Mouse (Mus musculus) left cerebral cortex, adult 2 months (tissue): Measurements from ENCODE around the gene Ankdd1b. TPM values are rescaled to one million over a fixed set of nuclear protein-coding genes. Genes with fewer than 3 reads are reported as not detected.

ENCODE experiments used
- DNase-seq, 2 experiments: peaks; one replicate each; pipeline ENCODE4 v3.0.0; 2021 to 2022; ENCODE audit warnings: low spot score in 2 of 2, mixed read lengths in 1 of 2; ENCODE audit errors: extremely low spot score in 1 of 2
- H3K27ac ChIP-seq: fragments of 200-600 bp; 2 replicates; pipeline ENCODE4 v1.8.1; 2022
- H3K4me3 ChIP-seq: fragments of 200-600 bp; 2 replicates; pipeline ENCODE4 v1.8.1; 2022
- CTCF ChIP-seq: fragments of 200-600 bp; IDR thresholded peaks from 2 replicates; pipeline ENCODE4 v1.8.1; 2022; ENCODE audit warnings: antibody characterized with exemption, mild to moderate bottlenecking, moderate library complexity
- intact Hi-C: fragments of 180-260 bp; cut with DNase I; formaldehyde crosslinking; loops from one replicate; pipeline ENCODE4 v1.15.1; 2025
- total RNA-seq, 2 experiments: library from RNA; stranded (reverse); gene quantifications; 2 replicates each; pipeline ENCODE4 v1.2.3; 2021

Gene Ankdd1b
- total RNA-seq, 2 experiments from 2014 or later, result 0.14 to 0.23 TPM

DNA sequence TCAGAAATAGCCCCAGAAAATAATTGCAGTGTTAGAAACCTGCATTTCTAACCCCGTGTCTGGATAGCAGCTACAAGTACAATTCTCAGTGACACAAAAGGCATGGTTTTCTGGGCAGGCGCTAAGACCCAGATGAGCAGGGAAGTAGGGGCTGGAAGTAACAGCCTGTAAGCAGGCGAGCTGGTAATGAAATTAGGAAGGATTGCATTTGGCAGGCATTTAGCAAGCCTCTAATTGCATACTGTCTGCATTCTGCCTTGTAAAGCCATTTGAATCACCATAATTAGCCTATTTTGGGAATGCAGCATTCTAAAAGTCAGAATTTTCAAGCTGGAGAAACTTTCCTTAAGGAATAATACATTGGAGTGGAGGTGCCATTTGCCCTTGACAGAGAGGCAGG lies 45.0 kb downstream of the Ankdd1b start:
- no peak for TF ChIP-seq CTCF
- H3K27ac ChIP-seq, result no peak overlapping the region
- no peak for DNase-seq
- no peak overlapping the region for H3K4me3 ChIP-seq
- intact Hi-C loops, result no loop called here

DNA sequence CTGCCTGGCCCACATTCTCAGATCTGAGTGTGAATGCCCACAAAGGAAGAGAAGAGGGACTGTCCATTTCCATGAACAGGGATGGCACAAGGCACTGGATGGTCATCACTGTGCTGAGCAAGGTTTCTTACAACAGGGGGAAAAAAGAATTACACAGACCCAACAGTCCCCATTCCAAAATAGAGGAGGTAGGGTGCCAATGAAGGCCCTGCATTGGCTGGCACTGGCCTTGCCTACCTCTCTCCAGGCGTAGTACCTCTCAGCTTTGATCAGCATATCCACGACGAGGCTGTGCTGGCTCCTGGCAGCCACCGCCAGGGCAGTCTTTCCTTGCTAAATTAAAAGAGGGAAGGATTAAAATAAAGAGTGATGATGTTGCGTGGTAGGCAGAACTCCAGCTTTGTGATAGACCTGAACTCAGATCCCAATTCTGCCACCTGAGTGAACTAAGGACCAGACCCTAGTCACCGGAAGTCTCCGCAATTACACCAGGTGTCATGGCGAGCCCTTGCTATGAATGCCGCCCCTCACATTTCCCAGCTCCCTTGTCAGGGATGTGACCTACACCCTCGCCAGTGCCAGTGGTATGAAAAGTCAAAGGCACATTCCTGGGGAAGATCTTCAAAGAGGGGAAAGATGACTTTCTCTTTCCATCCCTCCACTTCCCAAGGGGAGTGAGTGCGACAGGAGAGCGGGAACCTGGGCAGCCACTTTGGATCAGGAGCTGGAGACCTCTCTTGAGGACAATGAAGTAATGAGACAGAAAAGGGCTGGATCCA lies 46.3 kb downstream of the Ankdd1b start:
- no peak for TF ChIP-seq CTCF
- DNase-seq, result no peak
- Histone ChIP-seq H3K27ac (0 out of 2 replicates have a peak overlapping the region, but pooled peaks have one; percentile 16), H3K4me3 (no peak overlapping the region)
- intact Hi-C loops, result no loop called here

DNA sequence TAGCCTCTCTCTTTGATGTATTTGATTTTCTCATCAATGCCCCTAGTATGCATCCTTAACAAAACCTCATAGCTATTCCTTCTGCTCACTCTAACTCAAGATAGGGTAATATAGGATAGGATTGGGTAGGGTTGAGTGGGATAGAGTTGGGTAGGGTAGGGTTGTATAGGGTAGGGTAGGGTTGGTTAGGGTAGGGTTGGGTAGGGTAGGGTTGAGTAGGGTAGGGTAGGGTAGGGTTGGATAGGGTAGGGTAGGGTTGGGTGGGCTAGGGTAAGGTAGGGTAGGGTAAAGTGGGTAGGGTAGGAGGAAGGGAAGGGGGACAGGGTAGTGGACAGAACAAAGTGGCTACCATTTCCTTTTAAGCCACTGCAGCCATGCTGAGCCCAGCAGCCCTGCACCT lies 49.8 kb downstream of the Ankdd1b start:
- DNase-seq, result no peak
- TF ChIP-seq CTCF, result no peak
- H3K27ac ChIP-seq, result no peak overlapping the region
- H3K4me3 ChIP-seq, result no peak overlapping the region
- intact Hi-C loops, result no loop called here

DNA sequence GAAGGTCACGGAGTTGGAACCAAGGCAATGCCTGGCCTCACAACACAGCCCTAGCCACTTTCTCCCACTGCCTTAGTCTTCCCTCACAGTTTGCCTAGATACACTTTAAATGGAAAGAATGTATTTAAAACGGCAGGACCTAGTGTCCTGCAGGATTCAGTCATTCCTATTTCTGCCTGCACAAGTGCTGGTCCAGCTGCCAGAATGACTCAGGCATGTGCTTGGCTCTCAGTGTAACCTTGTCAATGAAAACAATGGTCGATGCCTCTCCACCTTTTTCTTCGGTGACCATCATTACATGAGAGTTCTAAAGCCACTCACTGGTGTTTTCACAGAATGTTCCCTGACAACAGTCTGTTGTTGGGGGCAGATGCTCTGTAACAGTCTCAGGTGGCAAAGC lies 52.5 kb downstream of the Ankdd1b start:
- DNase-seq, result no peak
- intact Hi-C loops, result no loop called here
- Histone ChIP-seq H3K27ac (no peak overlapping the region), H3K4me3 (no peak overlapping the region)
- no peak for TF ChIP-seq CTCF

DNA sequence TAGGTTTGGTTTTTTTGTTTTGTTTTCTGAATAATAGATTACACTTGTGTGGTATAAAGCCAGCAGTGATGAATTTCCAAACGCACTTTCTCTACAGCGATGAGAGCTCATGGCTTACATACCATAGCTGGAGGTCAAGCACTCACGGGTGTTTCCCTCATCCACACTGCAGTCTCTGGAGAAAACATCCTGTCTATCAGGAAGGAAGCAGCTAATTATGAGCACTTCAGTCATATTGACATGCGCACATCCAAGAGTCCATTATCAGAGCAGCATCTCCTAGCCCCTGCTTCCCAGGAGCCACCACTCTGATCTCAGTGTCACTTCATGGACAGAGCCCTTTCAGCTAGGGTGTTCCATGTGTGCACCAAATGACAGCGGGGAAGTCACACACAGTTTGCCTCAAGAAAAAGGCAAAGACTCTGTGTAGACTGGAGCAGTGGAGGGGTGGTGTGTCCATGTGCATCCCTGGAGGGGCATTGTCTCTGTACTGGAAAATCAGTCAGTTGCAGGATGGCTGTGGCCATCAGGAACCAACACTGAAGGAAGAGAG lies 53.7 kb downstream of the Ankdd1b start:
- no peak overlapping the region for H3K27ac ChIP-seq
- intact Hi-C loops, result no loop called here
- TF ChIP-seq CTCF, result no peak
- H3K4me3 ChIP-seq, result no peak overlapping the region
- DNase-seq, result no peak

DNA sequence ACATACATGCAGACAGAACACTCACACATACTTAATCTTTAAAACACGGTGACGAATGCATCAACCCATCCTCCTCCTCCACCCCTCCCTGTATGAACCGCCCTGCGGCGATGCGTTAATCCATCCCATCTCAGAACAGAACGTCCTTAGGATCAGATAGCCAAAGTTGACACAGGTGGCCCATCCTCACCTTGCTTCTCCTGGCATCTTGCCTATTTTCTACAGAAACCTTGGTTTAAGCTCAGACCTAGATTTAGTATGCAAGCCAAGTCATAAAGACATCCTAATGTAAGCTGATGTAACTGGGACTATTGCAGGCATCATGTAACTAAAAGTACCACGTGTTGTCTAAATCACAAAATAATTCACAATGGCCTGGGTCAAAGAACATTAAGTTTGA lies 54.6 kb downstream of the Ankdd1b start:
- intact Hi-C loops, result no loop called here

DNA sequence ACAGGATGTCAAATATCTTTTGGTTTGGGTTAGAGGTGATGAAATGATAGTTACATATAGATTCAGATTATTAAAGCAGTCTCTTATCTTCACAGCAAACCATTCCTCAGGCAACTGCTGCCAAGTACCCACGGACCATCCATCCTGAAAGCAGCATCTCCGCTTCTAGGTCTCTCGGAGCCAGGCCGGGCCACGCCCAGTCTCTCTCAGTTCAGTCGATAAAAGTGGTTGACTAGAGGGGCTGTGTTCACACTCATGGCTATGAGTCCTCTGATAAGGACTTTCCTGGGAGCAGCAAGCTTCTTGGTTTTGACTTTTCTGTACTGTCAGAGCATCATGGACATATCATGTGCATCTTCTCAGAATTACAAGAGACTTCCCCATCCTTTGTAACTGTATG lies 56.6 kb downstream of the Ankdd1b start:
- Histone ChIP-seq H3K4me3 (no peak overlapping the region), H3K27ac (no peak overlapping the region)
- no peak for DNase-seq
- no peak for TF ChIP-seq CTCF
- intact Hi-C loops, result no loop called here

More for the DNA sequence above, 54.6 kb downstream of the Ankdd1b start:
- H3K4me3 ChIP-seq, result no peak overlapping the region
- no peak for DNase-seq
- H3K27ac ChIP-seq, result no peak overlapping the region
- TF ChIP-seq CTCF, result no peak

DNA sequence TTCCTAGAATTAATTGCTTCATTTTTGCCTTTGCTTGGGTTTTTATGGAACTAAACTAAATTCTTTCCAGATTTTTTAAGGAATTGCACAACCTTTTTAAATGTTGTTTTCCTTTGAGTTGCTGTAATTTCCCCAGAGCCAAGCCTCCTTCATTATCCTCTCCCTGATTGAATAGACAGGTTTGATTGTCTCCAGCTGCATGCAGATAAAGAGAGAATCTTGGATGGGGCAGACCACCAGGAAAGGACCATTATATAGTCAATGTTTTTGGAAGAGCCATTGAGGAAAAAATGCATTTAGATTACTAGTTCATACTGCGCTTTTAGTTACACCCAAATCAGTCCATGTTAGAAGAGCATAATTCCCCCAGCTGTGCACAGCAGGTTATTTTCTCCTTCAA lies 62.2 kb downstream of the Ankdd1b start:
- no peak for TF ChIP-seq CTCF
- no peak overlapping the region for H3K4me3 ChIP-seq
- DNase-seq, result no peak
- intact Hi-C loops, result no loop called here
- H3K27ac ChIP-seq, result no peak overlapping the region

DNA sequence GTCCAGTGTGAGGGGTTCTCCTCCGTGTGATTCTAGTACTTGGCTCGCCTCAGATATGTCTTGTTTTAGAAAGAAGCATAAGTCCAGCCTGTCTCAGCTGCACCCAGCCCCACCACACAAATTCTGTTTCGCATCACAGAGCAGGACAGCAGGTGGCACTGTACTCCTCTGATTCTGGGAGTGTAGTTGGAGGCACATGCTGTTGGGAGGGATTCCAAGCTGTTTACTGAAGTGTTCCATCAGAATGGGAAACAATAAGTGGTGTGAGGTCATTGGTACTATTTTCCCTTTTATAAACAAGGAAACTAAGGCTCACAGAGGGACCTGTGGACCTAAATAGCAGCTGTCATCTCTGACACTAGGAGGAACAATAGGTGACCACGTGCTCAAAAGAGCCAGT lies 64.0 kb downstream of the Ankdd1b start:
- intact Hi-C loops, result no loop called here
- peak; percentile 52 for TF ChIP-seq CTCF
- DNase-seq, result peak in 1 of 2 experiments; percentile 18

DNA sequence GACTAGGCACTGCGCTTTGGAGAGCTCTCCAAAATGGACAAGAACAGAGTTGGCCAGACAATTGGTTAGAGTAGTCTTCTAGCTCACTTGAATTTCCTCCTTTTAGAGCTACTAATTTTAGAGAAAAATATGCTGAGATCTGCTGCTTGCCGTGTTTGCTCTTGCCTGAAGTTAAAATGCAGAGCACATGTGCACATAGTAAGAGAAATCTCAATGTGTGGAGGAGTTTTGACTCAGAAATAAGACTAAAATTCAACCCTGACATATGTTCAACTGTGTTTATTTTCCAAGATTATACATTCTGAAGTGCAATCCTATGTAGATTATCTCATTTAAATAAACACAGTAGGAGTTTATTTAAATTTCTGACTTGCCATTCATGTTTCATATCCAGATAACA lies 65.5 kb downstream of the Ankdd1b start:
- intact Hi-C loops, result no loop called here
- Histone ChIP-seq H3K4me3 (no peak overlapping the region), H3K27ac (no peak overlapping the region)
- no peak for TF ChIP-seq CTCF
- DNase-seq, result no peak

More for the DNA sequence above, 64.0 kb downstream of the Ankdd1b start:
- Histone ChIP-seq H3K27ac (no peak overlapping the region), H3K4me3 (no peak overlapping the region)

DNA sequence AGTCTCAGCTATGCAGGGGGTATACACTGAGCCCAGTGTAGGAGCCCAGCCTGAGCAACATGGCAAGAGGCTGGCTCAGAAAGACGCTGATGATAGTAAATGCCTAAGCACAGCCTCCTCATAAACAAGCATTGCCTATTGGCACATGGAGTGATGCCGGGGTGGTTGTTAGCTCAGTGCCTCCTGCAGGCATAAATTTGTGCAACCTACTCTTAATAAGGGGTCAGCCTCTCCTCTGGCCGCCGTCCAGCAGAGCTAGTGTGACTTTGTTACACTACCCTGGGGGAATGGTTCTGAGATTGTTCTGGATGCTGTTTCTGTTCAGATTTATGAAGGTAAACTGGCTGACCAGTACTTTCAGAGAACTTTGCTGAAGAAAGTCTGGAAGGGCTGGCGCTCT lies 69.7 kb downstream of the Ankdd1b start:
- Histone ChIP-seq H3K4me3 (no peak overlapping the region), H3K27ac (no peak overlapping the region)
- DNase-seq, result no peak
- intact Hi-C loops, result no loop called here
- TF ChIP-seq CTCF, result no peak

DNA sequence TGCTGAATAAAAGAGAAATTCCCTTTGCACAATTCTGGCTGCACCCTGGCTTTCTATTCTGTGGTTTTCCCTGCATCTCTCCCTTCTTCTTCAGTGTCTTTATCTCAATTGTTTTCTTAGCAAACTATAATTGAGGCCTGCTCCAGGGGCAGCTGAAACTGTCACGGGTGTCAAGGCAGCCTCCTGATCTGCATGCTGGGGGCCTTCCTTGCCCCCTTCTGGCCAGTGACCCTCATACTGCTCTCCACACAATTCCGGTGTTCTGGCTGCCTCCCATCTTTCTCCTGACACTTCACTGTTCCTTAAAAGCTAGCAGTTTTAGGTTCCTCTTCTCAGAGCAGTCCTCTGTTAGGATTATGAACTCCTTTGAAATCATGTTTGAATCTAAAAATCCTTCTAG lies 81.7 kb downstream of the Ankdd1b start:
- no peak for TF ChIP-seq CTCF
- intact Hi-C loops, result loop anchor here (5.0 to 10.0 kb wide), 3 partner anchors 257 to 384 kb away; partner anchors contain the start of gene Sv2c
- Histone ChIP-seq H3K4me3 (peak overlapping the region; percentile 60; the same call in 1 of the 2 replicates), H3K27ac (no peak overlapping the region)
- no peak for DNase-seq
